In the genomic region with DNA sequence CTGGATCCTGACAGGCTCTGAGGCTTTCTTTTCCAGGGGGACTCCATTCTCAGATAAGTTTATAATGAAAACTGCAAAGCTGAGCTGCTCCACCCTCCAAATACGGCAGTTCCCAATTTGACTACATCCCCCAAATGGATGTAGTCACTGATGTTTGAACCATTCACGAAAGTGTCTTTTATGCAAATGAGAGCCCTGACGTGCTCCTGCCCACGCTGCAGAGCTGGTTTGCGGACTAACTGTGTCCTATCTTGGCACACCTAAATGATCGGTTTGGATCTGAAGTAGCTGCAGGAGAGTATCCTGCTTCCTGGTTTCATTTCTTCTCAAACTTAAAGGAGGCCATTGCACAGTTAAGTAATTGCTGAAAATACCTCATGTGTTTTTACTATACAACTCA, we compare ENCODE assay signal across 20 mouse cellular contexts. TPM values are rescaled to one million over a fixed set of nuclear protein-coding genes. Genes with fewer than 3 reads are reported as not detected.
DNase-seq lines count a peak whose midpoint lies in the region; ATAC-seq and TF ChIP-seq lines count a peak whose summit lies in the region.
"Had no signal": no experiment of that assay in that cellular context is flagged by ENCODE, and none has a peak within 500 bp of the region (broad histone marks: within the 10 kb centered on the region; RNA-seq: fewer than 3 reads in every experiment).

No protein-coding gene starts in this region.

- no peak for TF ChIP-seq CTCF in hindbrain, postnatal 0 days (IDR thresholded peaks at IDR 0.05; ENCODE audit: low read depth)

- DNase-seq in hindbrain, postnatal 0 days (ENCODE audit: low spot score) = no peak
- no peak for DNase-seq in hindbrain, embryonic 10.5 days (ENCODE audit: low spot score)
- DNase-seq in 416B (ENCODE audit: low read depth) = peak; percentile 50
- peak; percentile 43 for DNase-seq in A20 (ENCODE audit: low read depth, low spot score)
- DNase-seq in adrenal gland, adult 8-10 months = no peak
- no peak for DNase-seq in urinary bladder, postnatal 10 days (ENCODE audit: low spot score)
- DNase-seq: adrenal gland, postnatal 36 days; cerebellum, postnatal 36 days; gastrocnemius, postnatal 14 days; kidney, adult 9 months; layer of hippocampus, postnatal 36 days; left cerebral cortex, postnatal 4 days; right cerebral cortex, postnatal 14 days; thymus, postnatal 4 days had no signal

- no peak overlapping the region for H3K9ac ChIP-seq in hindbrain, postnatal 0 days (replicated peaks; ENCODE audit: low read length)
- H3K9ac ChIP-seq: embryonic facial prominence, embryonic 13.5 days; lung, embryonic 15.5 days; neural tube, embryonic 12.5 days had no signal

- no peak overlapping the region for H3K27ac ChIP-seq in hindbrain, postnatal 0 days
- no peak overlapping the region for H3K27ac ChIP-seq in hindbrain, embryonic 10.5 days
- H3K27ac ChIP-seq: embryonic facial prominence, embryonic 13.5 days; lung, embryonic 15.5 days; neural tube, embryonic 12.5 days had no signal

- H3K27me3 ChIP-seq in hindbrain, postnatal 0 days (ENCODE audit: insufficient read depth, low read length) = no peaks in the 10 kb centered on the region
- H3K27me3 ChIP-seq in hindbrain, embryonic 10.5 days (ENCODE audit: insufficient read depth, poor library complexity, severe bottlenecking) = no peaks in the 10 kb centered on the region
- H3K27me3 ChIP-seq: embryonic facial prominence, embryonic 13.5 days; lung, embryonic 15.5 days; neural tube, embryonic 12.5 days had no signal

- no peak for ATAC-seq in hindbrain, postnatal 0 days
- ATAC-seq in granulocyte monocyte progenitor cell, adult 5-6 weeks (replicated peaks; ENCODE audit: poor library complexity, severe bottlenecking) = peak; percentile 79
- no peak for ATAC-seq in CD4-positive, CD25-positive, alpha-beta regulatory T cell, adult 4 months

- no peaks in the 10 kb centered on the region for H3K9me3 ChIP-seq in hindbrain, postnatal 0 days (ENCODE audit: low read length)
- H3K9me3 ChIP-seq in hindbrain, embryonic 10.5 days = 0 out of 2 replicates have a peak, but pooled peaks cover 4% of the 10 kb centered on the region
- H3K9me3 ChIP-seq: embryonic facial prominence, embryonic 13.5 days; lung, embryonic 15.5 days; neural tube, embryonic 12.5 days had no signal

- H3K4me2 ChIP-seq in hindbrain, postnatal 0 days (ENCODE audit: low read depth, low read length) = peak overlapping the region; percentile 29
- H3K4me2 ChIP-seq: embryonic facial prominence, embryonic 13.5 days; heart, embryonic 11.5 days; lung, embryonic 15.5 days; neural tube, embryonic 12.5 days had no signal

- H3K36me3 ChIP-seq in hindbrain, postnatal 0 days (ENCODE audit: insufficient read depth, low read length) = no peaks in the 10 kb centered on the region
- H3K36me3 ChIP-seq in hindbrain, embryonic 10.5 days = peaks cover 27% of the 10 kb centered on the region
- H3K36me3 ChIP-seq: lung, embryonic 15.5 days had no signal

- H3K4me1 ChIP-seq in hindbrain, postnatal 0 days (ENCODE audit: insufficient read depth, low read length) = peaks cover 7% of the 10 kb centered on the region; the same call in 1 of the 2 replicates
- H3K4me1 ChIP-seq in hindbrain, embryonic 10.5 days (replicated peaks) = peaks cover 49% of the 10 kb centered on the region

- no peak overlapping the region for H3K4me3 ChIP-seq in hindbrain, postnatal 0 days (ENCODE audit: low read length)
- H3K4me3 ChIP-seq in hindbrain, embryonic 10.5 days = no peak overlapping the region
- H3K4me3 ChIP-seq: embryonic facial prominence, embryonic 13.5 days; lung, embryonic 15.5 days; neural tube, embryonic 12.5 days had no signal

- WGBS in hindbrain, postnatal 0 days = 31% methylated on average over 6 of the region's 6 CpGs
- WGBS in hindbrain, embryonic 10.5 days = 63% methylated on average over 6 of the region's 6 CpGs

RNA-seq across cellular contexts. Expression of a gene that starts 6.7 kb away (rescaled TPM):
- 69.8 and 77.2 TPM in 2 replicates for total RNA-seq in hindbrain, postnatal 0 days (2014; rRNA removed)
- polyA plus RNA-seq in hindbrain, postnatal 0 days (2015; fragmentation: Nextera tagmentation; extraction: Ambion mirVana) = 49.1 and 50.1 TPM in 2 replicates
- polyA plus RNA-seq in hindbrain, embryonic 10.5 days (2016; fragmentation: Nextera tagmentation; extraction: Ambion mirVana) = 41.5 and 45.9 TPM in 2 replicates
- 13.7 and 18.2 TPM in 2 replicates for total RNA-seq in granulocyte monocyte progenitor cell, adult 5-6 weeks (2014; fragmentation: Nextera tagmentation)
- 16.4 and 17.3 TPM in 2 replicates for total RNA-seq in granulocyte monocyte progenitor cell, adult 5-6 weeks (2017)
- total RNA-seq in adrenal gland, adult 8-10 months (2022) = 10 to 100 TPM; 24.2 to 37.3 (median 28.3) TPM
- polyA plus RNA-seq in CD4-positive, CD25-positive, alpha-beta regulatory T cell, adult 4 months (2017; shearing (Covaris generic)) = 10 to 100 TPM in 1 of 2 experiments, 1 to 10 TPM in 1; 8.3 to 10.8 TPM

Comparison
In these comparisons a context has a peak if more than half of its experiments do, and no peak if none do; other contexts are left out.
1. DNase-seq: peak in 416B (single experiment) and A20 (single experiment); none in hindbrain, postnatal 0 days (single experiment), hindbrain, embryonic 10.5 days (single experiment), adrenal gland, adult 8-10 months (single experiment) and urinary bladder, postnatal 10 days (single experiment).